Mouse (Mus musculus): Measurements from ENCODE around the gene Stil. TPM values are rescaled to one million over a fixed set of nuclear protein-coding genes. Genes with fewer than 3 reads are reported as not detected.
A peak's percentile ranks its signal among the peaks of the same experiment; 100 is the strongest.

Gene Stil
- total and polyA plus RNA-seq, 3 experiments, result 8.1 to 11.8 (median 9.0) TPM

DNA sequence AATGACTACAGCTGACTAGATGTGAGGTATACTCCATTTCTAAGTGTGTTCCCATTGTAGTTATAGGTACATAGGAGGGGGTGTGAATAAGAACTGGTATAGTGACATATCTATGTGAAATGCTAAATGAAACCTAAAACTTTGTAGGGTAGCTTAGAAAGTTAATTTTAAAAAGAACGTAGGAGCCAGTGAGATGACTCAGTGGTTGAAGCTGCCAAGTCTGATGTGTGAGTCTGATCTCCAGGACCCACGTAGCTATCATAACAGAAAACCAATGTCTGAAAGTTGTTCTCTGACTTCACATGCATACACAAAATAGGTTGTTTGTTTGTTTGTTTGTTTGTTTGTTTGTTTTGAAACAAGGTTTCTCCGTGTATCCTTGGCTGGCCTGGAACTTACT, 20.0 kb downstream of the Stil start:
- no peaks in the 10 kb centered on the region for H3K4me1 ChIP-seq (ENCODE audit: control insufficient read depth in 1 of 2, insufficient read depth in 2 of 2)
- dilution Hi-C loops (cut with MboI; ENCODE audit: extremely low pct_ligation_motif_present, extremely low pct_unique_long_range_greater_than_20kb, low sequenced_read_pairs), result no loop called here
- H3K27ac ChIP-seq (ENCODE audit: insufficient read depth, low read depth), result no peak overlapping the region
- DNase-seq (ENCODE audit: extremely low read depth), result no peak
- no peaks in the 10 kb centered on the region for H3K27me3 ChIP-seq (replicated peaks)
- H3K4me3 ChIP-seq (replicated peaks in 1 of 3; ENCODE audit: low read depth in 2 of 3, low read length in 2 of 3, poor library complexity in 1 of 3), result no peak overlapping the region
- in situ Hi-C loops (cut with MboI; ENCODE audit: low pct_ligation_motif_present, low pct_unique_long_range_greater_than_20kb, low sequenced_read_pairs), result no loop called here
- peaks cover 43 to 80% of the 10 kb centered on the region in 2 experiments for H3K36me3 ChIP-seq (replicated peaks in 1 of 2; ENCODE audit: control insufficient read depth in 1 of 2, insufficient read depth in 1 of 2, low read length in 1 of 2)
- TF ChIP-seq POLR2A (IDR thresholded peaks at IDR 0.05; ENCODE audit: low read depth, low read length), result no peak
- TF ChIP-seq MYC (IDR thresholded peaks at IDR 0.05; ENCODE audit: low read depth, low read length), result no peak
- TF ChIP-seq BHLHE40 (IDR thresholded peaks at IDR 0.05; ENCODE audit: low read depth, low read length), result no peak
- no peak for TF ChIP-seq ZC3H11A (IDR thresholded peaks at IDR 0.05; ENCODE audit: low read depth, low read length)
- no peak for TF ChIP-seq ELF1 (IDR thresholded peaks at IDR 0.05; ENCODE audit: low read depth, low read length)
- no peak for TF ChIP-seq MAFK (IDR thresholded peaks at IDR 0.05; ENCODE audit: insufficient replicate concordance, low read length)
- no peak for TF ChIP-seq CTCF (conservative IDR thresholded peaks at IDR 0.05 in 1 of 2, IDR thresholded peaks at IDR 0.05 in 1 of 2; ENCODE audit: low read depth in 2 of 2, low read length in 2 of 2)
- no peak for TF ChIP-seq CHD2 (IDR thresholded peaks at IDR 0.05; ENCODE audit: low read length)
- no peak for TF ChIP-seq UBTF (IDR thresholded peaks at IDR 0.05; ENCODE audit: low read depth, low read length)
- no peaks in the 10 kb centered on the region for H3K79me2 ChIP-seq (replicated peaks; ENCODE audit: control insufficient read depth, extremely low read depth, insufficient read depth, poor library complexity, severe bottlenecking)
- H3K9ac ChIP-seq (ENCODE audit: insufficient read depth, low read depth), result no peak overlapping the region
- H3K4me2 ChIP-seq (ENCODE audit: insufficient read depth, low read depth, poor library complexity, severe bottlenecking), result no peak overlapping the region
- H3K9me3 ChIP-seq (replicated peaks; ENCODE audit: low read length), result no peaks in the 10 kb centered on the region

DNA sequence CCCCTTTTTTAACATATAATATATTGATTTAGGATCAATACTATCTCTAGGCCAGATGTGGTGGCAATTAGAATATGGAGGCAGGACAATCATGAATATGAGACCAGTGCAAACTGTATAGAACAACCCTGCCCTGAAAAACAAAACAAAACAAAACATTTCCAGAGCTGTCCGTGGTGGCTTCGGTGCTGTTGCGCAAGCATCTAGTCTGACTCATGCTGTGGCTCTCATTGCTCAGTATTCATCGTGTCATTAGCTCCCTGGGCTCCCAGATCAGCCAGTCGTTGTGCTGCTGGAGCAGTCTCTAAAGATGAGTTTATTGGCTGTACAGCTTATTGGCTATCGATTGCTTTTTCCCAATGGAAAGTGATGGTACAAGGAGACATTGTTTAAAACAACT, 35.1 kb downstream of the Stil start:
- dilution Hi-C loops (cut with MboI; ENCODE audit: extremely low pct_ligation_motif_present, extremely low pct_unique_long_range_greater_than_20kb, low sequenced_read_pairs), result no loop called here

DNA sequence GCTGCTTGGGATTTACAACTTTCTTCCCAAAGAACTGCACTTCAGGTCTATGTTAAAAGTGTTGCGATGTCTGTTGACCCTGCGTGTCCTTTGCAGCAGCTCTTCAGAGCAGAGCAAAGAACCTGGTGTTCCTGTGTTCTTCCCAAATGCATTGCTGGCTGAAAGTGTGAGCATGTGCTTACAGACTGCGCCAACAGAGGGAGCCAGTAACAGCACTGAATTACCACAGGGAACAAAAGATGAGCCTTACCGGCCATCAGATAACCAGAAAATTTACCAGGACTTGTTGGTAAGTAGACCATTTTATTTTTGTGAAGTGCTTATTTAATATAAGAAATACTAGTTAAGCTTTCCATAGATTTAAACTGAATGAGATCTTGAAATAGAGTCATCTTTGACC, 38.3 kb downstream of the Stil start:
- in situ Hi-C loops (cut with MboI; ENCODE audit: low pct_ligation_motif_present, low pct_unique_long_range_greater_than_20kb, low sequenced_read_pairs) (no loop called here), dilution Hi-C loops (cut with MboI; ENCODE audit: extremely low pct_ligation_motif_present, extremely low pct_unique_long_range_greater_than_20kb, low sequenced_read_pairs) (no loop called here)
- Histone ChIP-seq H3K4me3 (replicated peaks in 1 of 3; ENCODE audit: low read depth in 2 of 3, low read length in 2 of 3, poor library complexity in 1 of 3) (no peak overlapping the region), H3K4me2 (ENCODE audit: insufficient read depth, low read depth, poor library complexity, severe bottlenecking) (no peak overlapping the region), H3K36me3 (replicated peaks in 1 of 2; ENCODE audit: control insufficient read depth in 1 of 2, insufficient read depth in 1 of 2, low read length in 1 of 2) (peaks cover 37 to 73% of the 10 kb centered on the region in 2 experiments), H3K9me3 (replicated peaks; ENCODE audit: low read length) (no peaks in the 10 kb centered on the region), H3K9ac (ENCODE audit: insufficient read depth, low read depth) (no peak overlapping the region), H3K27ac (ENCODE audit: insufficient read depth, low read depth) (no peak overlapping the region), H3K27me3 (replicated peaks) (no peaks in the 10 kb centered on the region), H3K79me2 (replicated peaks; ENCODE audit: control insufficient read depth, extremely low read depth, insufficient read depth, poor library complexity, severe bottlenecking) (no peaks in the 10 kb centered on the region), H3K4me1 (ENCODE audit: control insufficient read depth in 1 of 2, insufficient read depth in 2 of 2) (no peaks in the 10 kb centered on the region)
- TF ChIP-seq POLR2AphosphoS2 (IDR thresholded peaks at IDR 0.05; ENCODE audit: low read depth, low read length) (no peak), SMC3 (IDR thresholded peaks at IDR 0.05; ENCODE audit: low read depth, low read length) (peak; percentile 33; the same call in 1 of the 2 replicates), CTCF (conservative IDR thresholded peaks at IDR 0.05 in 1 of 2, IDR thresholded peaks at IDR 0.05 in 1 of 2; ENCODE audit: low read depth in 2 of 2, low read length in 2 of 2) (peak; percentile 35 to 65), USF1 (IDR thresholded peaks at IDR 0.05; ENCODE audit: low read depth, low read length) (no peak), MYC (IDR thresholded peaks at IDR 0.05; ENCODE audit: low read depth, low read length) (no peak), PAX5 (IDR thresholded peaks at IDR 0.05; ENCODE audit: low read length) (no peak), RAD21 (IDR thresholded peaks at IDR 0.05; ENCODE audit: low read depth, low read length) (peak; percentile 35), MXI1 (IDR thresholded peaks at IDR 0.05; ENCODE audit: low read depth, low read length) (no peak), KAT2A (IDR thresholded peaks at IDR 0.05; ENCODE audit: insufficient replicate concordance, low read length) (no peak), EP300 (IDR thresholded peaks at IDR 0.05; ENCODE audit: low read length) (no peak), MAZ (IDR thresholded peaks at IDR 0.05; ENCODE audit: low read depth, low read length) (no peak)
- peak; percentile 35 for DNase-seq (ENCODE audit: extremely low read depth)

More for the DNA sequence above, 35.1 kb downstream of the Stil start:
- H3K36me3 ChIP-seq (replicated peaks in 1 of 2; ENCODE audit: control insufficient read depth in 1 of 2, insufficient read depth in 1 of 2, low read length in 1 of 2), result peaks cover 29 to 70% of the 10 kb centered on the region in 2 experiments
- no peaks in the 10 kb centered on the region for H3K79me2 ChIP-seq (replicated peaks; ENCODE audit: control insufficient read depth, extremely low read depth, insufficient read depth, poor library complexity, severe bottlenecking)
- TF ChIP-seq TCF12 (IDR thresholded peaks at IDR 0.05; ENCODE audit: low read depth, low read length) (no peak), EP300 (IDR thresholded peaks at IDR 0.05; ENCODE audit: low read length) (no peak), RCOR1 (conservative IDR thresholded peaks at IDR 0.05; ENCODE audit: low read depth, low read length) (no peak), JUND (conservative IDR thresholded peaks at IDR 0.05; ENCODE audit: low read depth, low read length) (no peak), HCFC1 (IDR thresholded peaks at IDR 0.05; ENCODE audit: low read depth, low read length) (no peak), ETS1 (conservative IDR thresholded peaks at IDR 0.05; ENCODE audit: low read depth, low read length) (no peak), USF2 (conservative IDR thresholded peaks at IDR 0.05; ENCODE audit: low read depth, low read length) (no peak)
- no peaks in the 10 kb centered on the region for H3K27me3 ChIP-seq (replicated peaks)
- no peaks in the 10 kb centered on the region for H3K9me3 ChIP-seq (replicated peaks; ENCODE audit: low read length)
- no peak overlapping the region for H3K4me3 ChIP-seq (replicated peaks in 1 of 3; ENCODE audit: low read depth in 2 of 3, low read length in 2 of 3, poor library complexity in 1 of 3)
- no peak overlapping the region for H3K4me2 ChIP-seq (ENCODE audit: insufficient read depth, low read depth, poor library complexity, severe bottlenecking)
- no peak overlapping the region for H3K27ac ChIP-seq (ENCODE audit: insufficient read depth, low read depth)
- in situ Hi-C loops (cut with MboI; ENCODE audit: low pct_ligation_motif_present, low pct_unique_long_range_greater_than_20kb, low sequenced_read_pairs), result no loop called here
- H3K4me1 ChIP-seq (ENCODE audit: control insufficient read depth in 1 of 2, insufficient read depth in 2 of 2), result no peaks in the 10 kb centered on the region
- no peak overlapping the region for H3K9ac ChIP-seq (ENCODE audit: insufficient read depth, low read depth)
- DNase-seq (ENCODE audit: extremely low read depth), result no peak
